Mouse (Mus musculus) cerebellum, postnatal 4 days (tissue): ENCODE results near the gene Arl2.
"Not testable (repeated sequence)": the region's sequence is repeated elsewhere in the genome, so short reads cannot be mapped to it uniquely, and the experiment has no call there.

Experiments
- DNase-seq, 2 experiments: peaks; one replicate each; pipeline ENCODE4 v3.0.0; 2022; ENCODE audit warnings: low spot score in 2 of 2, mixed read lengths in 1 of 2

The Arl2 gene

DNA sequence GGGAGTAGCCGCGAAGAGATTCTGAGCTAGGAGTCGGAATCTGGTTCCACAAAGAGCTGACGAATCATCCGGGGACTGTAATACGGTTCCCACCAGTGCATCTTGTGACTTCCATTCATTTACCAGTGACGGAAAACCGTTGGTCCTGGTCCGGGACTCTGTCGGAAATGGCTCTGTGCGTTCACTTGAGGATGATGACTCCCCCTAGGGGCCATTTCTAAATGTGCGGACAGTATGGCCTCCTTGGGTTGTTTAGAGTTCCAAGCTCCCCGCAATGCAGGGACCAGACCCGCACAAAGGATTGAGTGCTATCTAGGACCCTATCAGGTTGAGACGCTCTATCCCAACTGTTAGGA, at the start of gene Arl2:
Gene Arl2, minus strand, starts transcription at position 155 of the 356 bp plus-strand sequence.
- peak; percentile 53 to 79 for DNase-seq

GRCm38 (mm10) chr19:6184131-6184530, 42.8 kb upstream of the Arl2 start, which contains the start of gene Majin:
Gene Majin, plus strand, starts transcription at chr19:6184388.
- no peak for DNase-seq

DNA sequence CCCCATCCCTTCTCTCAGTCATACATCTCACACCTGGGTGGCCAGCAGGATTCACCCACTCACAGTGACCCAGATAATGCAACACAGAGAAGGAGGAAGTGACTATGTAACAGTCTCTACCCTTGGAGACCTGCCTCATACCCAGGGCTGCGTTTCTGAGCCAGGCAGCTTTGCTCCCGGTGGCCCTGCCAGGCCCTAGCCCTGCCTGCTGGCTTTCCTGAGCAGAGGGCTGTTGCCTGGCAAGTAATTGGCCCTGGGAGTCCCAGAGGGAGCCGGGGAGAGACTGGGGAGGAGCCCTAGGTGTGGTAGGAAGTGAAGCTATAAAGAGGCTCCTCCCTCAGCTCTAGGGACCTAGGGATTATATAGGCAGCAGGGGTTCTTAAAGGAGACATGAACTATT, 41.2 kb upstream of the Arl2 start:
- DNase-seq: no peak

- DNase-seq: no peak
Observed at GRCm38 (mm10) chr19:6181629-6182028, 40.3 kb upstream of the Arl2 start.

GRCm38 (mm10) chr19:6178775-6179174, 37.4 kb upstream of the Arl2 start:
- no peak for DNase-seq

- no peak for DNase-seq
Observed at GRCm38 (mm10) chr19:6174771-6175170, 33.4 kb upstream of the Arl2 start.

DNA sequence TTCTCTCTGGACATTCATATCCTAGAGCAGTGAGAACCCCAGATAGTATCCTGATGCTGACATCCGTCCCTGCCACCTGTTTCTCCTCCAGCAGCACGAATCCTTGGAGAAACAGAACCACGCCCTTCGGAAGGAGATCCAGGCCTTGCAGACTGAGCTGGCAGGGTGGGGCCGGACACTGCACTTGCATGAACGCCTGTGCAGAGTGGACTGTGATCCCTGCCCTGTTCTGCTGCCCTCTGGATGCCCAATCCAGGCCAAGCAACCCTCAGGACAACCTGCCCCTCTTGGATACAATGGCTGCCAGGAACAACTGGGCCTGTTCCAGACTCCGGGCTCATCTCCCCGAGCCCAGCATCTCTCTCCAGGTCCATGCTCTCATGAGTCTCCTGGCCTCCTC, 29.9 kb upstream of the Arl2 start:
- no peak for DNase-seq

- no peak for DNase-seq
Observed at GRCm38 (mm10) chr19:6166750-6167149, 25.4 kb upstream of the Arl2 start.

DNA sequence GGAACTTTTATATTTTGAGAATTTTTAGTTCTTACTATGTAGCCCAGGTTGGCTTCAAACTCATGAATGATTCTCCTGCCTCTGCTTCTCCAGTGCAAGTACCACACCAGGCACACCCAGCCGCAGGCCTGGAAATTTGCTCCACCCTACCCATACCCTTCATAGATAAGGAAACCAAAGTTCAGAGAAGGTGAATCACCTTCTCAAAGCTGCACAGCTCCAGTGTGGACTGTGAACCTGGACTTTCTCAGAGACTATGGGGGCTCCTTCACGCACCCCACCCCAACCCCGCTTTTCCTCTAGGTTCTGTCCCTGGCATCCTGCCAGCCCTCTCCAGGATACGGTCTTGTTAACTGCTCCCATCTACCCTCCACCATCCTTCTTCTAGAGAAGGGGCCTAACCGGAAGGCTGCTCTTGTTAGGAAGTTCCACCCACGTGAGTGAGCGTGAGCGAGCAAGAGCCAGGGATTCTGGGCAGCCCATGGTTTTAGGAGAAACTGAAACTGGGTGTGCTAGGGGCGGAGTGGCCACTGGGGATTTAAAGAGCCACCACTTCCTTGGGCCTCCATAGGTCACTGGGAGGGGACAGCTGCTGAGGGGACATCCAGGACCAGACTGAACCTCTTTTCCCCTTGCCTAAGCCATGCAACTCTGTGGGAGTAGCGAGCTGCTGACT, 22.7 kb upstream of the Arl2 start:
- DNase-seq: no peak

- no peak for DNase-seq
Observed at GRCm38 (mm10) chr19:6157220-6157619, 15.9 kb upstream of the Arl2 start.

- no peak for DNase-seq
Observed at GRCm38 (mm10) chr19:6156372-6156771, 15.0 kb upstream of the Arl2 start.

DNA sequence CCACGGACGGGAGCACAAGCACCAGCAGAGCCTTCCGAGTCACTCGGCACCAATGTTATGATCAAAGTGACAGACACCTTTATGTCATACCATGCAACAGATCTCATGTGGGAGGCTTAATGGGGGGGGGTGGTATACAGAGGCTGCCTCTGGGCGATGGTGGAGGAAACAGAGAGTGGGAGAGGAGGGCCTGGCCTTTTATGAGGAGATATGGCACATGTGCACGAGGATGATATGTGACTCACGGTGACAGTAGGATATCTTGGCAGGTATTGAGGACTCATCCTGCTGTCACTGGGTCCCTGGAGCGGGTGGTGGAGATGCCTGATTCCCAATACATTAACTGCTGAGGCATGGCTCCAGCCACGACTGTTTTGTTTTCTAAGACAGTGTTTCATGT, 13.8 kb upstream of the Arl2 start:
- DNase-seq: no peak

DNA sequence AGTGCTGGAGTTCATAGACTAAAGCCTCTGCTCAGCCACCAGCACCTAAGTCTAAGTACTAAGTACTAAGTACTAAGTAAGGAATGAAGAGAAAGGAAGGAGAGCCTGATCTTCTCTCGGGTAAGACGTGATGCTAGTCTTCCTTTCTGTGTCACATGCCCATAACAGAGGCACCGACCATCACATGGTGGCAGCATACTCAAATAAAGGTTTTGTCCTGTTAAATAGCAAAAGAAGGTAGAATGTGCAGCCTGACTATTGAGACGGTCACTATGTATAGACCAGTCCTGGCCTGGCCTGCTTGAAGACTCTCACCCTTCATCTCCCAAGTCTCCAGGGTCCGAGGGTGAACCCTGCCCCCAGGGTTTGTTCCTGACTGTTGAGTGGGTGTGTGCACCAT, 3.5 kb upstream of the Arl2 start:
- no peak for DNase-seq

DNA sequence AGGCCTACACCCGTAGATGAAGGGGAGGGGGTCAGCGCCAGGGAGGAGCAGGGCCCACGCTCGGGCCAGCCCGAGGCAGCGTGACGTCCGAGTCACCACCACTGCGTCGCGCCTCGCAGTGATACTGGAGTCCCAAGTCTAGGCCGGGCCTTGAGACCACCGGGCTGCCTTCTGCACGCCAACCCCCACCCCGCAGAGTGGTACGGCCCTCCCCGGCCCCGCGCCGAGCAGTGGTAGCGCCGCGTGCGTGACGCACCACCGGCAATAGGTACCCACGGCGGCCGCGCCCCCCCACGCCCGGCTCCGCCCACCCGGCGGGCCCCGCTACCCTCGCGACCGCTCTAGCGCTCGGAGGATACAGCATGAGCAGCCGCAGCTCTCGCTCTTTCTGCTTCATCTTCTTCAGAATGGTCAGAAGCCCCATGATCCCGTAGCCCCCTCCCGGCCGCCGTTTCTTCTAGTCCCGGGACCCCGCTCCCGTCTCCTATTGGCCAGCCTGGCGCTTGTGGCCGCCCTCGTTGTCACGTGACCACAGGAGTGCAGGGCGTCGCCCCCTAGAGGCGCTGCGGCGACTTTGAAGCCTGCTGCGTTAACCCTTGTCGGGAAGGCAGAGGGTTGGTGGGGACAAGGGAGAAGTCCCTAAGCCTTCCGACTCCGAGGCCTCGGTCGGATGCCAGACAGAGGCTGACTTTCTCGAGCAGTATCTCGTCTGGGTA, 512 bp downstream of the Arl2 start, which contains the start of gene Batf2:
Gene Batf2, plus strand, starts transcription at position 306 of the 716 bp plus-strand sequence.
- peak; percentile 83 to 92 for DNase-seq

DNA sequence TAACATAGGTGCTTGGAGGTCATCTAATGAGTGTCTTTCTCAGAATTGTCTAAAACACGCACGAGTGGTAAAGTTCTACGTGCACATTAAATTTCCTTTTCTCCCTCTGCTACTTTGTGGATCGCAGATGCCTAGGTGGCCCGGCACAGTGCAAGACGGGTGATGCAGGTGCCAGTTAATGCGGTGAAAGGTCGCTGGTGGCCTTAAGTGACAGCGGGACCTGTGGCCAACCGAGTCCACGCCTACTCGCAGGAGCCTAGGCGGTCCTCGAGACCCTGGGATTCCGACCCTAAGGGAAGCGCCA, 1.0 kb downstream of the Arl2 start:
- DNase-seq: no peak

DNA sequence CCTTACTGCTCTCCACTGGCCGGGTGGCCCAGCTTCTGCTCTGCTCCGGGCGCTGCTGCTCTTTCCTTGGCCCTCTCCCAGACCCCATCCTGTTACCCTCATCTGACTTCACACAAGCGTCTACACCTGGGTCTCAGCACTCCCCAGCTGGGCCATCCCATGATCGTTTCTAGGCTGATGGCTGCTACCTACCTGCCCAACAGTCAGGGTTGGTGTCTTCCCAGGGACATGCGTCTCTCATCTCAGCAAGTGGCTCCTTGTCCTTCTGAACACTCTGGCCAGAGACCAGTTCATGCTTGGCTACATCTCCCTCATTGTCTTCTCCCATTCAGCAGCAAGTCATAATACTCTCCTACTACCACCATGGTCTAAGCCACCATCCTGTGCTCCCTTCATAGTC, 1.6 kb downstream of the Arl2 start:
- no peak for DNase-seq

DNA sequence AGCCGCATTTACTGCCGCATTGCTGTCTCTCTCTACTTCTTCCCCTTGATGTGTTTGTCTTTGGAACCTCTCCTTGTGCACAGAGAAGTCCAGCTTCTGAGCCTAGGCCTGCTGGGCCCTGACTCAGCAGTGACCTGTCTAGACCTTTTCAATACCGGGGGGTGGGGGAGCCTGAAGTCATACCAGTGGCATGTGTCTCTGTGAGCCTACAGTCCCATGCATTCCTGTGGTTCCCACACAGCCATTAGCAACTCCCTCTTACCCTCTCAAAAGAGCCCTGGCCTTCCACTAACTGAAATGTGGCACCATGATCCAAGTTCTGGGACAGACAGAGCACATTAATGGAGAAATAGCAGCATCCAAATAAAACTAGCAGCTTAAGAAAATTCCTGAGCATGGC, 5.0 kb downstream of the Arl2 start:
- no peak for DNase-seq

- not testable (repeated sequence) for DNase-seq
Observed at GRCm38 (mm10) chr19:6133197-6133596, 8.2 kb downstream of the Arl2 start.

DNA sequence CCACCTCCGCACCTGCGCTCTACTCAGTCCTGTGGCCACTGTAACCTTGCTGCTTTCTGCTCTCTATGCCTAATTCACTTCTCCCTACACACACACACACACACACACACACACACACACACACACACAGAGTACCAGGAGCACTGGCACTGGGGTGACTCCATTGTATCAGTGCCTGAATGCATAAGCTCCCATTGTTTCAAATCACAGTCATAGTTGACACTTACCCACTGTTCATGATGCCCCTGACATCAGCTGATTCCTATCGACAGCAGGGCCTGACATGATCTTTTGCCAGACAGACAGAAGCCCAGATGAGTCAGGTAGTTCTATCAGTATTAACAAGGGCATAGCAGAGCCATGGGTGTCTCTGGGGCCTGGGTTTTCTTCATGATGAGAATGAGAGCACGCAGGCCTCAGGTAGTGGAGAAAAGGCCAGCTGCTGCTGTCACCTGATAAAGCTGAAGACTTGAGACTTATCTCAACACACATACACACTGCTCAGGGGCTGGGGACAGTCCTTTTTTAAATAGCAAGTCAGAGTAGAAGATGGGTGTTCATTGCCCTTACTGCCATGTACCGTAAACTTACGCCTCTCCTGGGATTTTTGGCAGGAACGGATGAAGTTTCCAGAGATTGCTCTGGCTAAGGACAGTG, 9.0 kb downstream of the Arl2 start:
- DNase-seq: no peak

GRCm38 (mm10) chr19:6130414-6131128, 10.8 kb downstream of the Arl2 start:
- DNase-seq: not testable (repeated sequence)

DNA sequence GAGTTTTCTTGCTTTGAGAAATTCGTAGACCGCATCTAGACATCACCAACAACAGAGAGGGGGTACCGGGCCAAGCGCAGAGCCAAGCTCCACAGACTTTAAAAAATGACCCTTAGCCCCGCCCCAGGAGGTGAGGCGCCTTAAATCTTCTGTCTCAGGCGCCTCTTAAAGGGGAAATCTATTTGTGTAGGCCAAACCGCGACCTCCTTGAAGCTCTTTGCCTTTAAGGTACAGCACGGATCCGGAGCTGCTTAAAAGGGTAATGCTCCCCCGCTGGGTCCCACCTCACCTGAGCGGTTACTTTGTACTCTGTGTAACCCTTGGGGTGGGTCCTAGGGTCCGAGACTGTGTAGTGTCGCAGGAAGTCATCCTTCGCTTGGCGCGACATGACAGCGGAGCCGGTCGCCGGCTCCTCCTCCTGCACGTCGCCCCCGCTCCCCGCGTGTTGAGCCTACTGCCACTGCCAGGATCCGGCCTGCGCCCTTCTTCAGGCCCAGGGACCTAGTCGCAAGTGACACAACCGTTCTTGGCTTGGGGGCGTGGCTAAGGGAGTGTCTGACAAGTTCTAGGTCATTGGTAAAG, 13.5 kb downstream of the Arl2 start, which contains the start of gene Snx15:
Gene Snx15, minus strand, starts transcription at position 545 of the 582 bp plus-strand sequence.
- DNase-seq: peak; percentile 74 to 87
